Mouse (Mus musculus) C2C12 (cell line): Measurements from ENCODE around the gene Cdc42bpa. TPM values are rescaled to one million over a fixed set of nuclear protein-coding genes. Genes with fewer than 3 reads are reported as not detected.

ENCODE experiments used
- H3K27me3 ChIP-seq: one replicate; pipeline ENCODE4 v1.6.1; 2011; ENCODE audit not compliant: control insufficient read depth, insufficient read depth, insufficient read length
- H3K36me3 ChIP-seq: one replicate; pipeline ENCODE4 v1.6.1; 2011; ENCODE audit not compliant: control insufficient read depth, insufficient read depth
- H3K4me3 ChIP-seq: one replicate; pipeline ENCODE4 v1.5.1; 2011; ENCODE audit warnings: mild to moderate bottlenecking, control low read depth; ENCODE audit not compliant: poor library complexity, insufficient read depth, severe bottlenecking
- H3K79me2 ChIP-seq: one replicate; pipeline ENCODE4 v1.6.1; 2011; ENCODE audit not compliant: control insufficient read depth, insufficient read depth
- H3K79me3 ChIP-seq: one replicate; pipeline ENCODE4 v1.6.1; 2011; ENCODE audit warnings: low read depth, control low read depth
- H3ac ChIP-seq: one replicate; pipeline ENCODE3; 2011; ENCODE audit warnings: low read depth; ENCODE audit not compliant: control insufficient read depth, insufficient read length
- CEBPB ChIP-seq: IDR thresholded peaks from one replicate; pipeline ENCODE4 v1.6.1; 2011; ENCODE audit warnings: low read depth, mild to moderate bottlenecking, control low read depth, moderate library complexity
- CTCF ChIP-seq: IDR thresholded peaks from one replicate; pipeline ENCODE4 v1.5.1; 2011; ENCODE audit not compliant: control insufficient read depth, insufficient read depth, insufficient read length
- FOSL1 ChIP-seq: IDR thresholded peaks from one replicate; pipeline ENCODE4 v1.8.0; 2011; ENCODE audit warnings: mild to moderate bottlenecking, low read length; ENCODE audit not compliant: poor library complexity, insufficient read depth, severe bottlenecking
- MAX ChIP-seq: IDR thresholded peaks from one replicate; pipeline ENCODE4 v1.6.1; 2011; ENCODE audit warnings: mild to moderate bottlenecking, control low read depth
- MYOD1 ChIP-seq: IDR thresholded peaks from one replicate; pipeline ENCODE4 v1.6.1; 2011; ENCODE audit warnings: low read depth; ENCODE audit not compliant: control insufficient read depth, insufficient read length
- MYOG ChIP-seq: IDR thresholded peaks from one replicate; pipeline ENCODE4 v1.6.1; 2011; ENCODE audit not compliant: control insufficient read depth, insufficient read length; ENCODE audit errors: extremely low read depth
- USF1 ChIP-seq: IDR thresholded peaks from one replicate; pipeline ENCODE4 v1.6.1; 2011; ENCODE audit warnings: low read depth, mild to moderate bottlenecking, control low read depth, moderate library complexity
- polyA plus RNA-seq: library from polyadenylated mRNA; unstranded; fragments of >200 nt; fragmentation: generic; extraction: Trizol; gene quantifications from one replicate; pipeline ENCODE4 v1.2.1, GENCODE M21; 2012; ENCODE audit warnings: missing spikeins

The Cdc42bpa gene
- polyA plus RNA-seq, 1 experiment: 10.7 TPM

GRCm38 (mm10) chr1:180173017-180173416, 212.7 kb downstream of the Cdc42bpa start:
- no peak for TF ChIP-seq FOSL1
- no peak for TF ChIP-seq USF1
- TF ChIP-seq CTCF: no peak
- TF ChIP-seq MAX: no peak
- TF ChIP-seq MYOG: no peak
- no peak for TF ChIP-seq CEBPB
- TF ChIP-seq MYOD1: no peak
- Histone ChIP-seq H3ac (no peak overlapping the region), H3K4me3 (no peak overlapping the region), H3K79me3 (no peaks in the 10 kb centered on the region), H3K27me3 (peaks cover 11% of the 10 kb centered on the region), H3K79me2 (no peaks in the 10 kb centered on the region), H3K36me3 (no peaks in the 10 kb centered on the region)

- H3ac ChIP-seq: no peak overlapping the region
Measured at GRCm38 (mm10) chr1:180174718-180175117, 214.4 kb downstream of the Cdc42bpa start.

GRCm38 (mm10) chr1:180175167-180175566, 214.9 kb downstream of the Cdc42bpa start:
- H3ac ChIP-seq: no peak overlapping the region
- H3K4me3 ChIP-seq: no peak overlapping the region
- H3K36me3 ChIP-seq: no peaks in the 10 kb centered on the region
- no peak for TF ChIP-seq CTCF
- no peak for TF ChIP-seq MYOG
- no peak for TF ChIP-seq MYOD1
- TF ChIP-seq USF1: no peak
- no peak for TF ChIP-seq MAX
- no peak for TF ChIP-seq CEBPB
- H3K27me3 ChIP-seq: peaks cover 11% of the 10 kb centered on the region
- no peaks in the 10 kb centered on the region for H3K79me2 ChIP-seq
- H3K79me3 ChIP-seq: no peaks in the 10 kb centered on the region

More at GRCm38 (mm10) chr1:180174718-180175117, 214.4 kb downstream of the Cdc42bpa start:
- TF ChIP-seq USF1: no peak
- no peak for TF ChIP-seq FOSL1
- no peak for TF ChIP-seq CEBPB
- TF ChIP-seq CTCF: no peak
- TF ChIP-seq MAX: no peak
- no peak for TF ChIP-seq MYOD1
- no peak for TF ChIP-seq MYOG
- H3K36me3 ChIP-seq: no peaks in the 10 kb centered on the region
- no peaks in the 10 kb centered on the region for H3K79me2 ChIP-seq
- H3K27me3 ChIP-seq: peaks cover 11% of the 10 kb centered on the region
- H3K79me3 ChIP-seq: no peaks in the 10 kb centered on the region
- no peak overlapping the region for H3K4me3 ChIP-seq

GRCm38 (mm10) chr1:180175635-180176034, 215.4 kb downstream of the Cdc42bpa start:
- peaks cover 11% of the 10 kb centered on the region for H3K27me3 ChIP-seq

GRCm38 (mm10) chr1:180176784-180177183, 216.5 kb downstream of the Cdc42bpa start:
- no peaks in the 10 kb centered on the region for H3K36me3 ChIP-seq
- H3K4me3 ChIP-seq: no peak overlapping the region
- TF ChIP-seq CEBPB: no peak
- TF ChIP-seq MYOG: no peak
- no peak for TF ChIP-seq CTCF
- no peak for TF ChIP-seq MAX
- TF ChIP-seq USF1: no peak
- TF ChIP-seq MYOD1: no peak
- no peak for TF ChIP-seq FOSL1
- H3K27me3 ChIP-seq: peaks cover 11% of the 10 kb centered on the region
- no peak overlapping the region for H3ac ChIP-seq
- H3K79me3 ChIP-seq: no peaks in the 10 kb centered on the region
- H3K79me2 ChIP-seq: no peaks in the 10 kb centered on the region

More at GRCm38 (mm10) chr1:180175635-180176034, 215.4 kb downstream of the Cdc42bpa start:
- no peaks in the 10 kb centered on the region for H3K79me2 ChIP-seq
- TF ChIP-seq MAX: no peak
- TF ChIP-seq FOSL1: no peak
- TF ChIP-seq MYOG: no peak
- TF ChIP-seq USF1: no peak
- no peak for TF ChIP-seq MYOD1
- no peaks in the 10 kb centered on the region for H3K36me3 ChIP-seq
- no peaks in the 10 kb centered on the region for H3K79me3 ChIP-seq
- no peak overlapping the region for H3K4me3 ChIP-seq
- no peak overlapping the region for H3ac ChIP-seq

GRCm38 (mm10) chr1:180178340-180178739, 218.1 kb downstream of the Cdc42bpa start:
- TF ChIP-seq CTCF (no peak), USF1 (no peak), CEBPB (no peak), MYOG (no peak), FOSL1 (no peak), MAX (no peak)
- Histone ChIP-seq H3ac (no peak overlapping the region), H3K79me3 (no peaks in the 10 kb centered on the region), H3K79me2 (no peaks in the 10 kb centered on the region), H3K36me3 (no peaks in the 10 kb centered on the region), H3K27me3 (peaks cover 12% of the 10 kb centered on the region), H3K4me3 (no peak overlapping the region)
